Mouse (Mus musculus) heart, postnatal 0 days (tissue): ENCODE results near the gene Cfap43. TPM values are rescaled to one million over a fixed set of nuclear protein-coding genes. Genes with fewer than 3 reads are reported as not detected.

Source experiments
- ATAC-seq: fragments of 200-750 bp; cut with Nextera tagmentation; 2 replicates; pipeline ENCODE4 v1.8.0; 2017; ENCODE audit warnings: low read depth, moderate number of reproducible peaks, moderate library complexity; ENCODE audit not compliant: insufficient read depth
- DNase-seq: peaks from one replicate; pipeline ENCODE4 v3.0.0-alpha.2; 2016; ENCODE audit warnings: low spot score
- H3K27ac ChIP-seq: fragments of 300-500 bp; sonication (generic); 2 replicates; pipeline ENCODE4 v1.5.1; 2014; ENCODE audit warnings: low read depth, mild to moderate bottlenecking
- H3K27me3 ChIP-seq: fragments of 300-500 bp; sonication (generic); 2 replicates; pipeline ENCODE4 v1.6.1; 2014; ENCODE audit warnings: low read length, mixed read lengths; ENCODE audit not compliant: control insufficient read depth, insufficient read depth
- H3K36me3 ChIP-seq: fragments of 300-500 bp; sonication (generic); replicated peaks from 2 replicates; pipeline ENCODE4 v1.6.1; 2014; ENCODE audit warnings: low read length, mixed read lengths; ENCODE audit not compliant: control insufficient read depth, insufficient read depth
- H3K4me1 ChIP-seq: fragments of 300-500 bp; sonication (generic); 2 replicates; pipeline ENCODE4 v1.6.1; 2014; ENCODE audit warnings: antibody characterized with exemption; ENCODE audit not compliant: control insufficient read depth, insufficient read depth
- H3K4me2 ChIP-seq: fragments of 300-500 bp; sonication (generic); 2 replicates; pipeline ENCODE4 v1.6.1; 2014; ENCODE audit warnings: low read depth, mild to moderate bottlenecking, low read length, moderate library complexity
- H3K4me3 ChIP-seq: fragments of 300-500 bp; sonication (generic); 2 replicates; pipeline ENCODE4 v1.5.1; 2014; ENCODE audit warnings: low read depth, low read length
- H3K9ac ChIP-seq: fragments of 300-500 bp; sonication (generic); replicated peaks from 2 replicates; pipeline ENCODE4 v1.6.1; 2014; ENCODE audit warnings: low read depth, low read length, mixed read lengths
- H3K9me3 ChIP-seq: fragments of 300-500 bp; sonication (generic); replicated peaks from 2 replicates; pipeline ENCODE4 v1.6.1; 2016; ENCODE audit warnings: low read length; ENCODE audit not compliant: control insufficient read depth
- CTCF ChIP-seq: IDR thresholded peaks from 2 replicates; pipeline ENCODE4 v1.5.1; 2016; ENCODE audit warnings: antibody characterized with exemption, control low read depth, low read depth
- EP300 ChIP-seq: IDR thresholded peaks from 2 replicates; pipeline ENCODE4 v1.6.1; 2016; ENCODE audit warnings: antibody characterized with exemption, low read depth
- WGBS: fragments of 180-500 bp; shearing (Covaris S2); extraction: QIAGEN DNeasy Blood & Tissue Kit; methylation state at CpG from one replicate; pipeline ENCODE4 v1.1.7; 2014; 5-methylcytosine and 5-hydroxymethylcytosine counted together
- microRNA-seq: library from miRNA; unstranded; fragments of <30 nt; microRNA quantifications from one replicate; pipeline ENCODE4, GENCODE M21; 2016
- polyA plus RNA-seq: library from polyadenylated mRNA; unstranded; fragments of >200 nt; fragmentation: Nextera tagmentation; extraction: Ambion mirVana; gene quantifications from 2 replicates; pipeline ENCODE4 v1.2.1, GENCODE M21; 2015
- total RNA-seq: library from RNA; depleted of rRNA; stranded (reverse); fragments of >200 nt; gene quantifications from 2 replicates; pipeline ENCODE4 v1.2.3, GENCODE M21; 2014; ENCODE audit warnings: low replicate concordance; rRNA removed

The Cfap43 gene
- total and polyA plus RNA-seq, 2 experiments from 2014 or later, result 0.08 to 0.15 TPM

DNA sequence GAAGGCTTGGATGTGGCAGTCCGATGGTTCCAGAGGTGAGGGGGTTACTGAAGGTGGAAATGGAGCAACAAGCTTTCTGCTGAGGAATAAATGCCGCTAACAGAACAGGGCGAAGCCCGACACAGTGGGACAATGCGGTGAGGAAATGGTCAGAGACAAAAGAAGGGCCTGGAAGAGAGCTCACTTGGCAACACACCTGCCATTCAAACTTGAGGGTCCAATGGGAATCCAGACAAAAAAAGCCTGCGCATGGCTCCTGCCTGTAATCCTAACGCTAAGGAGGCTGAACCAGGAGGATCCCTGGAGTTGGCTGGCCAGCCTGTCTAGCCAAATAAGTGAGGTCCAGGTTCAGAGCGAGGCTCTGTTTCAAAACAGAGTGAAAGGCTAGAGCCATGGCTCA, 222.7 kb downstream of the Cfap43 start:
- Histone ChIP-seq H3K4me2 (no peak overlapping the region), H3K4me3 (no peak overlapping the region), H3K27ac (no peak overlapping the region), H3K9me3 (no peaks in the 10 kb centered on the region), H3K4me1 (no peaks in the 10 kb centered on the region), H3K9ac (no peak overlapping the region), H3K27me3 (no peaks in the 10 kb centered on the region), H3K36me3 (no peaks in the 10 kb centered on the region)
- DNase-seq (no peak), ATAC-seq (no peak)
- no peak for TF ChIP-seq EP300
- no peak for TF ChIP-seq CTCF
- WGBS, result 90% methylated on average over 8 of the region's 8 CpGs

DNA sequence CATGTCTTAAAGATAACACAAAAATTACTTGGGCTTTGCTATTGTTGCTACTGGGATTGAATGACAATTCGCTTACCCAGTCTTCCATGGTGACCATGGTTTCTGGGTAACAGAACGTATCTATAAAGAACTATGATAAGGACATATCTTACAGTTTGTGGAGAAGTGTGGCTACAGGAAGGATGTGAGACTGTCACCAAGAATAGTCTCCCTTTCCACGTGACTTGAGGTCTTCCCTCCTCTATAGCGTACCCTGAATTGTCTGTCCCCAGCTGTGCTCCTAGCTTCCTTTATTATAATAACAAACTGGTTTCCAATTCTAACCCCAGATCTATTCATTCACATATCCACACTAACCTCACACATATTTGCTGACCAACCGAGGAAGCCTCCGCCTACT, 223.4 kb downstream of the Cfap43 start:
- DNase-seq, result no peak
- Histone ChIP-seq H3K4me1 (no peaks in the 10 kb centered on the region), H3K36me3 (no peaks in the 10 kb centered on the region), H3K9ac (no peak overlapping the region), H3K9me3 (no peaks in the 10 kb centered on the region), H3K4me3 (no peak overlapping the region), H3K27me3 (no peaks in the 10 kb centered on the region), H3K27ac (no peak overlapping the region), H3K4me2 (no peak overlapping the region)
- WGBS, result 68% methylated on average over 6 of the region's 6 CpGs
- no peak for TF ChIP-seq CTCF
- no peak for ATAC-seq

DNA sequence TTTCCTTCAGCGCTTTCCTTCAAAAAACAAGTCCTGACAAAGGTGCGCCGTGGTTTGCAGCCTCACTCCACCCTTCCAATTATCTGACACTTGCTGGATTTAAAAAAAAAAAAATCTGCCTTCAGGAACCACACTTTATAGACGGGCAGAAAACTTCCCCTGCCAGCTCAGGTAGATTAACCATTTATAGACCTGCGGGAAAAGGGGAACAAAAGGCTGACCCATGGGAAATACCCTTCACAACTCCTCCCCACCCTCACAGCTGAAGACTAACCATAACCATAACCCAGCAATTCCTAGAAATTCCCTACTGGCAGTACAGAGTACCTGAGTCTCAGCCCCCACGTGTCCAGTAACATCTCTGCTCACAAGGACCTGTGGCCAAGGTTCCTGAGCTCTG, 227.1 kb downstream of the Cfap43 start, which contains the start of gene Col17a1:
TSS of gene Col17a1 (minus strand) at position 101 of the 400 bp plus-strand sequence.
- ATAC-seq (no peak), DNase-seq (no peak)
- Histone ChIP-seq H3K4me1 (no peaks in the 10 kb centered on the region), H3K27ac (no peak within 1 kb of the TSS), H3K9me3 (no peaks in the 10 kb centered on the region), H3K9ac (no peak within 1 kb of the TSS), H3K27me3 (no peaks in the 10 kb centered on the region), H3K4me2 (no peak within 1 kb of the TSS), H3K4me3 (no peak within 1 kb of the TSS), H3K36me3 (no peaks in the 10 kb centered on the region)
- no peak for TF ChIP-seq EP300
- TF ChIP-seq CTCF, result no peak
- WGBS, result 72% methylated on average over 6 of the region's 6 CpGs

DNA sequence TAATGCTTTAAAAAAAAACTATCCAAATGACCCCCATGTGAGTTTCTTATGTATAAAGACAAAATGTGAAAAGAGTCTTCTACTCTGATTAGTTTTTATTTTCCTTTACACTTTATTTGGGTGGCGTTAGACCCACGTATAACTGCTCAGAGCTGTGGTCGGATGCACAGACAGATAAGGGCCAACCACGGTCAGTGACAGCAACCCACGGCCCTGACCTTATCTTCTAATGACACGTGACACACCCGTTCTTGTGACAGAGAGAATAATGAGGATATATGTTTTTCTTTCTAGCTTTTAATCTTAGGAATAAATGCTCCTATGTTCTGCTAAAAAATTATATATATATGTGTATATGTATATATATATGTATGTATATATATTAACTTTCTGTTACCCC, 229.5 kb downstream of the Cfap43 start:
- Histone ChIP-seq H3K4me3 (no peak overlapping the region), H3K36me3 (no peaks in the 10 kb centered on the region), H3K9me3 (no peaks in the 10 kb centered on the region), H3K9ac (no peak overlapping the region), H3K27ac (no peak overlapping the region), H3K27me3 (no peaks in the 10 kb centered on the region), H3K4me1 (no peaks in the 10 kb centered on the region), H3K4me2 (no peak overlapping the region)
- TF ChIP-seq CTCF (no peak), EP300 (no peak)
- 59% methylated on average over 7 of the region's 7 CpGs for WGBS
- DNase-seq, result no peak
- no peak for ATAC-seq

Small RNA genes within 50 kb of the gene (microRNA-seq; reads per million reads assigned to microRNA genes)
- gene Gm22240 (not detected), gene Mir8090 (not detected)

Other genes with a start within 250 kb of the Cfap43 start
- gene Col17a1, start 227.2 kb downstream of the Cfap43 start, total RNA-seq, result 2.0 TPM in 1 of 2 replicates, not detected in the other
- gene Col17a1, start 227.2 kb downstream of the Cfap43 start, polyA plus RNA-seq, result 0.26 and 0.27 TPM in 2 replicates
- gene Sfr1, start 187.6 kb downstream of the Cfap43 start, total RNA-seq, result 61.9 and 62.1 TPM in 2 replicates
- gene Sfr1, start 187.6 kb downstream of the Cfap43 start, polyA plus RNA-seq, result 151 and 175 TPM in 2 replicates
- 136 and 146 TPM in 2 replicates for gene Gsto1, start 64.3 kb downstream of the Cfap43 start, total RNA-seq
- 127 and 140 TPM in 2 replicates for gene Gsto1, start 64.3 kb downstream of the Cfap43 start, polyA plus RNA-seq
- 11.4 TPM in 1 of 2 replicates, not detected in the other for gene Gsto2, start 53.8 kb downstream of the Cfap43 start, total RNA-seq
- 1.7 and 2.1 TPM in 2 replicates for gene Gsto2, start 53.8 kb downstream of the Cfap43 start, polyA plus RNA-seq
- 27.2 and 30.1 TPM in 2 replicates for gene Itprip, start within 50 bp of the Cfap43 start, total RNA-seq
- 9.5 and 10.5 TPM in 2 replicates for gene Itprip, start within 50 bp of the Cfap43 start, polyA plus RNA-seq
- gene Cfap58, start 18.4 kb upstream of the Cfap43 start, total RNA-seq, result not detected in 2 replicates
- gene Cfap58, start 18.4 kb upstream of the Cfap43 start, polyA plus RNA-seq, result 0.04 and 0.18 TPM in 2 replicates